Mouse (Mus musculus): ENCODE measurements around the gene Mst1.
A peak's percentile ranks its signal among the peaks of the same experiment; 100 is the strongest.

The Mst1 gene

GRCm38 (mm10) chr9:108104766-108105548 is 24.7 kb downstream of the Mst1 start:
- no peak for DNase-seq

- DNase-seq: no peak
Observed at GRCm38 (mm10) chr9:108105549-108105863, 25.3 kb downstream of the Mst1 start.

GRCm38 (mm10) chr9:108106090-108106489 is 25.9 kb downstream of the Mst1 start:
- no peak for DNase-seq

- no peak for DNase-seq
Observed at GRCm38 (mm10) chr9:108107867-108108266, 27.6 kb downstream of the Mst1 start.

- no peak for DNase-seq
Observed at GRCm38 (mm10) chr9:108110160-108110559, 29.9 kb downstream of the Mst1 start.

- no peak for DNase-seq
Observed at GRCm38 (mm10) chr9:108111101-108111592, 30.9 kb downstream of the Mst1 start.

GRCm38 (mm10) chr9:108111593-108112121 is 31.4 kb downstream of the Mst1 start:
- DNase-seq: no peak

- no peak for DNase-seq
Observed at GRCm38 (mm10) chr9:108112719-108113340, 32.6 kb downstream of the Mst1 start.

GRCm38 (mm10) chr9:108115290-108116077 is 35.2 kb downstream of the Mst1 start:
- DNase-seq: no peak

- DNase-seq: no peak
Observed at GRCm38 (mm10) chr9:108117143-108117542, 36.9 kb downstream of the Mst1 start.

- peak; percentile 56 to 75 for DNase-seq
Observed at GRCm38 (mm10) chr9:108119891-108120411, 39.7 kb downstream of the Mst1 start.

- DNase-seq: peak; percentile 45 to 49
Observed at GRCm38 (mm10) chr9:108120671-108121070, 40.4 kb downstream of the Mst1 start.

- no peak for DNase-seq
Observed at GRCm38 (mm10) chr9:108121170-108121969, 41.1 kb downstream of the Mst1 start.

GRCm38 (mm10) chr9:108123916-108124315 is 43.7 kb downstream of the Mst1 start:
- DNase-seq: no peak

GRCm38 (mm10) chr9:108125731-108126130 is 45.5 kb downstream of the Mst1 start:
- DNase-seq: no peak

- no peak for DNase-seq
Observed at GRCm38 (mm10) chr9:108126436-108127180, 46.4 kb downstream of the Mst1 start.

- DNase-seq: no peak
Observed at GRCm38 (mm10) chr9:108128248-108128647, 48.0 kb downstream of the Mst1 start.

- no peak for DNase-seq
Observed at GRCm38 (mm10) chr9:108129042-108129948, 49.1 kb downstream of the Mst1 start.

GRCm38 (mm10) chr9:108131502-108131901 is 51.3 kb downstream of the Mst1 start:
- no peak for DNase-seq

GRCm38 (mm10) chr9:108132373-108132772 is 52.1 kb downstream of the Mst1 start:
- DNase-seq: no peak
